Mouse (Mus musculus) cortical plate, adult 2 months (tissue): Measurements from ENCODE around the gene Gm18336. TPM values are rescaled to one million over a fixed set of nuclear protein-coding genes. Genes with fewer than 3 reads are reported as not detected.
A peak's percentile ranks its signal among the peaks of the same experiment; 100 is the strongest.
"Not testable (repeated sequence)": the region's sequence is repeated elsewhere in the genome, so short reads cannot be mapped to it uniquely, and the experiment has no call there.

Experiments
- H3K27ac ChIP-seq: fragments of 200-500 bp; 2 replicates; pipeline ENCODE4 v1.5.1; 2012; ENCODE audit warnings: low read length, control low read depth, inconsistent platforms; ENCODE audit not compliant: insufficient read depth
- H3K4me1 ChIP-seq: fragments of 200-500 bp; 2 replicates; pipeline ENCODE4 v1.6.1; 2011; ENCODE audit warnings: low read length; ENCODE audit not compliant: control insufficient read depth, insufficient read depth
- H3K4me3 ChIP-seq: fragments of 200-500 bp; 2 replicates; pipeline ENCODE4 v1.5.1; 2011; ENCODE audit warnings: mild to moderate bottlenecking, low read length, control low read depth; ENCODE audit not compliant: insufficient read depth
- CTCF ChIP-seq: fragments of 200-500 bp; IDR thresholded peaks from 2 replicates; pipeline ENCODE4 v1.5.1; 2011; ENCODE audit warnings: mild to moderate bottlenecking, control low read depth, low read length; ENCODE audit not compliant: insufficient read depth; ENCODE audit errors: extremely low read depth
- POLR2A ChIP-seq: fragments of 200-500 bp; IDR thresholded peaks from 2 replicates; pipeline ENCODE4 v1.6.1; 2011; ENCODE audit warnings: mild to moderate bottlenecking, low read length, control low read depth; ENCODE audit not compliant: insufficient read depth; ENCODE audit errors: extremely low read depth
- polyA plus RNA-seq: library from polyadenylated mRNA; depleted of rRNA; stranded (reverse); fragments of >200 nt; gene quantifications from 2 replicates; pipeline ENCODE4 v1.2.3, GENCODE M21; 2012; rRNA removed

The Gm18336 gene
- 0.08 and 0.13 TPM in 2 replicates for polyA plus RNA-seq

- H3K4me1 ChIP-seq, H3K27ac ChIP-seq, H3K4me3 ChIP-seq: not testable (repeated sequence)
These were observed at the start of gene Gm18336 for GRCm38 (mm10) chrX:73398636-73399035. Gene Gm18336, minus strand, starts transcription at chrX:73398736.

- TF ChIP-seq CTCF (no peak), POLR2A (no peak)
- Histone ChIP-seq H3K4me1 (no peaks in the 10 kb centered on the region), H3K4me3 (no peak overlapping the region), H3K27ac (no peak overlapping the region)
These were observed 42.9 kb upstream of the Gm18336 start for GRCm38 (mm10) chrX:73441428-73441827.

- H3K4me3 ChIP-seq: no peak within 1 kb of the TSS
- H3K4me1 ChIP-seq: no peaks in the 10 kb centered on the region
- TF ChIP-seq POLR2A (no peak), CTCF (no peak)
- no peak within 1 kb of the TSS for H3K27ac ChIP-seq
These were observed 36.7 kb upstream of the Gm18336 start, which contains the start of gene Trex2 for GRCm38 (mm10) chrX:73435252-73435651. Gene Trex2, minus strand, starts transcription at chrX:73435344.

GRCm38 (mm10) chrX:73432850-73433249 is 34.3 kb upstream of the Gm18336 start:
- H3K4me1 ChIP-seq: no peaks in the 10 kb centered on the region
- TF ChIP-seq CTCF: no peak
- no peak for TF ChIP-seq POLR2A
- H3K27ac ChIP-seq: no peak overlapping the region
- no peak overlapping the region for H3K4me3 ChIP-seq

DNA sequence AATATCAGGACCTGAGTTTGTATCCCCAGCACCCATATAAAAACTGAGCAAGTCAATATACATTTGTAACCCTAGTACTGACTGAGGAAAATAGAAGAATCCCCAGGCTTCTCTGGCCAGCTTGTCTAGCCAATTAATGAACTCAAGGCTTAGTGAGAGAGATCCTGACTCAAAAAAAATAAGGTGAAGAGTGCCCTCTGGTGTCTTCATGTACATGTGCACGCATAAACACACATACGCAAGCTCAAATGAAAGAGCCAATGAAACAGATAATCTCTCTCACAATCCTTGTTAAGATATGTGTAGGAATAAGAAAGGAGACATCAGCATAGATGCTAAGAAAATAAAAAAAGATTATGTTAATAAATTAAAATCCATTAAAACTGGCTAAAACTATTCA is 31.5 kb upstream of the Gm18336 start:
- H3K4me1 ChIP-seq: no peaks in the 10 kb centered on the region
- no peak overlapping the region for H3K4me3 ChIP-seq
- TF ChIP-seq POLR2A: no peak
- TF ChIP-seq CTCF: no peak
- H3K27ac ChIP-seq: no peak overlapping the region

DNA sequence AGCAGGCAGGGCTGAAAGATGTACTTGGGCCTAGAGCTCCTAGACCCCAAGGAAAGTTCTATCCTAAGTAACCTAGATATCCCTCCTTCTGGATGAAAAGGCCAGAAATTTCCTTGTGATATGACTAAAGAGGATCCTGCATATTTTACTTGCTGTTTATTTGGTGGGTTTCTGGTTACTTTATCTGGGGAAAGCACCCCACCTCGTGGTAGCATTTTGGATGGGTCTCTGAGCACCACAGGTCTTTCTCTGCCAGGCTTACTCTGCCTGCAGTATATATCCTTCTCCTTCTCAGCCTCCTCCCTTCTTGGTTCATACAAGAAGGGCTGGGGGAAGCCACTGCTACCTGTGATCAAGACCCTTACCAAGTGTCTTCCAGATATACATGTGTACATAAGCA is 14.2 kb upstream of the Gm18336 start:
- TF ChIP-seq CTCF (0 out of 2 replicates have a peak, but pooled peaks have one; percentile 6), POLR2A (no peak)
- no peak overlapping the region for H3K4me3 ChIP-seq
- H3K4me1 ChIP-seq: no peaks in the 10 kb centered on the region
- no peak overlapping the region for H3K27ac ChIP-seq

GRCm38 (mm10) chrX:73410880-73411517 is 12.5 kb upstream of the Gm18336 start, which contains the start of gene Zfp92:
Gene Zfp92, plus strand, starts transcription at chrX:73411096.
- TF ChIP-seq CTCF (no peak), POLR2A (no peak)
- Histone ChIP-seq H3K4me1 (no peaks in the 10 kb centered on the region), H3K4me3 (peak within 1 kb of the TSS; percentile 46), H3K27ac (no peak within 1 kb of the TSS)

DNA sequence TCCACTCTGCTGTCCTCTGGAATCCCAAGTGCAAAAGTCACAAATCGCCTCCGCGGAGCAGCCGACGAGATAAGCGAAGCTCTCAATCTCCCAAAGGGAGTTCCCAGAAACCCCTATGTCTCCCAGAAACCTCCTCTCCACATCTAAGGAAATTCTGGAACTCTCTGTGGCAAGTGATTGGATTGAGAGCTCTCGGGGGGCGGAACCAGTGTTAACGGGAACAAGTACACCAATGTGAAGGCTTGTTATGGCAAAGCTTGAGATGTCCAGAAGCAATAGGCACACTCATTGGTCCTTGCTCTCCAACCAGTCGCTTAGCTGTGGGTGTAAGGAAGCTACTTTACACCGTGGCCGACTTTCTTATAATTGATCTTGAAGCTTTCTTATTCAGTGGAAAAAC is 3.1 kb upstream of the Gm18336 start:
- no peak overlapping the region for H3K4me3 ChIP-seq
- TF ChIP-seq CTCF: no peak
- no peak for TF ChIP-seq POLR2A
- no peak overlapping the region for H3K27ac ChIP-seq
- no peaks in the 10 kb centered on the region for H3K4me1 ChIP-seq

DNA sequence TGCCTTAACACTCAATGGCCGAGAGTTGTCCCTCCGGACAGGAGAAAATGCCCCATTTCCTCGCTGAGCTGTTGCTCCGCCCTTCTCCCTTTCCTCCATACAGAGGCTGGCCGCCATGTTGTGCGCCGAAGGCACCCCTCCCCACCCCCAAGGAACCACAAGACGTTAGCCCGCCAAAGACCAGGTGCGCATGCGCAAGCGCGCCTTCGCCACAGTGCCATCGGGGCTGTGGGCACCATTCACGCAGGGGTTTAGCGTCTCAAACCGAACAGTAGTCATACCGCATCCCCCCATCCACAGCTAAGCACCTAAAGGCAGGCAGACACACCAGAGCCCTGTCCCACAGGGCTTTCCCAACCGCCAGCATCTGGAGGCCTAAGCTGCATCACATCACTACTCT is 2.4 kb upstream of the Gm18336 start:
- Histone ChIP-seq H3K4me3 (no peak overlapping the region), H3K27ac (no peak overlapping the region), H3K4me1 (no peaks in the 10 kb centered on the region)
- TF ChIP-seq CTCF: no peak
- TF ChIP-seq POLR2A: no peak

DNA sequence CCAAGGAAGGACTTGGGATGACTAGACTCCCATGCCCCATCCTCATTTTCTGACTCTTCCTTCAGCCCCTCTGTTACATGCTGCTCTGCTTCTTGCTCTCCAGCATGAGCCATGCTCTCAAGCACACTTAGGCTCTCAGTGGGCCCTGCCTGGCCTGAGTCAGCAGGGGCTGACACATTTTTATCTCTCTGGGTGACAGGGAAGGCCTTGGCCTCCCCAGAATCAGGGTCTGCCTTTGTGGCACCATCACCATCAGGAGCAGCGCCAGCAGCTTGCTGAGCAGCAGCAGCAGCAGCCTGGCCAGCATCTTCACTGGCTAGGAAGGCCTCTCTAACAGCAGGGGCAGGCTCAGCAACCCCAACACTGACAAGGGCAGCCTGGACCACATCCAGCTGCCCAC is 2.1 kb downstream of the Gm18336 start:
- Histone ChIP-seq H3K27ac (no peak overlapping the region), H3K4me1 (no peaks in the 10 kb centered on the region), H3K4me3 (no peak overlapping the region)
- TF ChIP-seq POLR2A (no peak), CTCF (no peak)

DNA sequence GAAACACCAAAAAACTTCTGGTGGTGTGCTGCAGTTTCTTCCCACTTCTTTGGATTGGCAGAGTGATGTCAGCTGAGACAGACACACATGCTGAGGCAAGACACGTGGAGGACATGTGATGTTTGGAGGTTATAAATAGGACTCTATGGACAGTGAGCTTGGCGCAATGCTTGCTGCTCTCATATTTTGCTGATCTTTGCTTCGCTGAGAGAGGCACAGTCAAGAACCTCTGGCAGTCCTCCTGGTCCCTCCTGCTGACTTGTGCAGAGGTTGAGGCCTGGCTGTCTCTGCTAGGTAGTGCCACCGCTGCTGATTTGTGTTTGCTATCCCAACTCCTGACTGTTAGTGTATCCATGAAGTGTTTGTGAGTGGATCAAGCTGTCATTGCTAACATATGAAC is 7.1 kb downstream of the Gm18336 start:
- TF ChIP-seq CTCF (no peak), POLR2A (no peak)
- Histone ChIP-seq H3K27ac (no peak overlapping the region), H3K4me1 (no peaks in the 10 kb centered on the region), H3K4me3 (no peak overlapping the region)
